Mouse (Mus musculus) CH12.LX (cell line): ENCODE results near the gene Ucn.
A peak's percentile ranks its signal among the peaks of the same experiment; 100 is the strongest.

Experiments used
- CHD2 ChIP-seq: IDR thresholded peaks from 2 replicates; pipeline ENCODE4 v1.6.1; 2011; ENCODE audit warnings: low read length, improper control_type of control experiment
- CTCF ChIP-seq, 2 experiments: IDR thresholded peaks in 1 of 2; conservative IDR thresholded peaks in 1 of 2; 2 replicates each; pipeline ENCODE4 v1.5.1; 2011 to 2012; ENCODE audit warnings: low read depth in 2 of 2, low read length in 2 of 2, improper control_type of control experiment in 1 of 2, inconsistent platforms in 1 of 2, mild to moderate bottlenecking in 1 of 2, moderate library complexity in 1 of 2
- IRF4 ChIP-seq: IDR thresholded peaks from 2 replicates; pipeline ENCODE4 v1.6.1; 2014; ENCODE audit warnings: low read depth, mild to moderate bottlenecking, inconsistent platforms, low read length, improper control_type of control experiment
- JUN ChIP-seq: IDR thresholded peaks from 2 replicates; pipeline ENCODE4 v1.6.1; 2011; ENCODE audit warnings: low read depth, mild to moderate bottlenecking, low read length, improper control_type of control experiment, moderate library complexity; ENCODE audit not compliant: insufficient read depth
- JUND ChIP-seq: conservative IDR thresholded peaks from 2 replicates; pipeline ENCODE4 v1.6.1; 2011; ENCODE audit warnings: low read depth, low read length, improper control_type of control experiment
- MAZ ChIP-seq: IDR thresholded peaks from 2 replicates; pipeline ENCODE4 v1.6.1; 2012; ENCODE audit warnings: low read depth, mild to moderate bottlenecking, inconsistent platforms, low read length, improper control_type of control experiment, moderate library complexity
- MEF2A ChIP-seq: IDR thresholded peaks from 2 replicates; pipeline ENCODE4 v1.6.1; 2014; ENCODE audit warnings: low read depth, mild to moderate bottlenecking, inconsistent platforms, low read length, improper control_type of control experiment, borderline replicate concordance
- MYC ChIP-seq: IDR thresholded peaks from 2 replicates; pipeline ENCODE4 v1.6.1; 2011; ENCODE audit warnings: low read depth, mild to moderate bottlenecking, improper control_type of control experiment, low read length
- POLR2A ChIP-seq: IDR thresholded peaks from 2 replicates; pipeline ENCODE4 v1.6.1; 2011; ENCODE audit warnings: low read depth, mild to moderate bottlenecking, improper control_type of control experiment, low read length
- RCOR1 ChIP-seq: conservative IDR thresholded peaks from 2 replicates; pipeline ENCODE4 v1.6.1; 2012; ENCODE audit warnings: low read depth, mild to moderate bottlenecking, inconsistent platforms, low read length, improper control_type of control experiment
- SMC3 ChIP-seq: IDR thresholded peaks from 2 replicates; pipeline ENCODE4 v1.6.1; 2011; ENCODE audit warnings: low read depth, low read length, improper control_type of control experiment
- USF1 ChIP-seq: IDR thresholded peaks from 2 replicates; pipeline ENCODE4 v1.6.1; 2014; ENCODE audit warnings: low read depth, mild to moderate bottlenecking, inconsistent platforms, low read length, improper control_type of control experiment
- ZC3H11A ChIP-seq: IDR thresholded peaks from 2 replicates; pipeline ENCODE4 v1.6.1; 2012; ENCODE audit warnings: low read depth, mild to moderate bottlenecking, inconsistent platforms, low read length, improper control_type of control experiment
- ZMIZ1 ChIP-seq: IDR thresholded peaks from 2 replicates; pipeline ENCODE4 v1.6.1; 2012; ENCODE audit warnings: low read depth, mild to moderate bottlenecking, inconsistent platforms, low read length, improper control_type of control experiment

- no peak for TF ChIP-seq SMC3
- no peak for TF ChIP-seq ZMIZ1
- no peak for TF ChIP-seq USF1
- no peak for TF ChIP-seq CHD2
- peak in 1 of 2 experiments; percentile 27; a peak in 2 of 4 replicates for TF ChIP-seq CTCF (conservative IDR thresholded peaks at IDR 0.05 in 1 of 2, IDR thresholded peaks at IDR 0.05 in 1 of 2; ENCODE audit: low read depth in 2 of 2, low read length in 2 of 2)
- no peak for TF ChIP-seq JUND
- TF ChIP-seq POLR2A: no peak
- no peak for TF ChIP-seq ZC3H11A
- peak; percentile 70; the same call in 1 of the 2 replicates for TF ChIP-seq MEF2A
- TF ChIP-seq JUN: no peak
- TF ChIP-seq MYC: 0 out of 2 replicates have a peak, but pooled peaks have one; percentile 61
- TF ChIP-seq RCOR1: peak; percentile 69; the same call in 1 of the 2 replicates
- peak; percentile 62 for TF ChIP-seq MAZ
- TF ChIP-seq IRF4: peak; percentile 66
Measured at GRCm38 (mm10) chr5:31094799-31095691, 43.6 kb downstream of the Ucn start.
